Mouse (Mus musculus): ENCODE measurements at regions not wholly inside any gene's neighbourhood (a gene's known extent, or its start where the extent isn't known, plus 50 kb on each side); places are given as distances from the start of the nearest gene placed in this dataset.

- TF ChIP-seq CTCF (IDR thresholded peaks at IDR 0.05; ENCODE audit: borderline replicate concordance, extremely low read depth, insufficient read depth, insufficient read length) (no peak), POLR2A (IDR thresholded peaks at IDR 0.05; ENCODE audit: borderline replicate concordance, extremely low read depth, insufficient read depth, insufficient read length, poor library complexity, severe bottlenecking) (no peak)
Measured at GRCm38 (mm10) chr12:28376770-28377169, 175.4 kb downstream of the Dcdc2c start.
